Mouse (Mus musculus): Measurements from ENCODE around the gene Kiss1r.

Gene Kiss1r

GRCm38 (mm10) chr10:79971183-79971497 lies 54.4 kb downstream of the Kiss1r start:
- no peak for DNase-seq (ENCODE audit: low spot score in 2 of 2)
